Mouse (Mus musculus) R1 (cell line): ENCODE data around the gene Ski.

Experiments
- DNase-seq: peaks from one replicate; pipeline ENCODE4 v3.0.0-alpha.2; 2018; ENCODE audit warnings: low read depth, low spot score

Ski gene

GRCm38 (mm10) chr4:155130616-155131015, 91.8 kb downstream of the Ski start:
- DNase-seq: no peak

- DNase-seq: no peak
These were observed 92.4 kb downstream of the Ski start for GRCm38 (mm10) chr4:155129996-155130395.

- peak; percentile 41 for DNase-seq
These were observed 93.1 kb downstream of the Ski start for GRCm38 (mm10) chr4:155129132-155129917.

GRCm38 (mm10) chr4:155128411-155128810, 94.0 kb downstream of the Ski start:
- DNase-seq: no peak

- peak; percentile 41 for DNase-seq
These were observed 95.6 kb downstream of the Ski start for GRCm38 (mm10) chr4:155126602-155127372.

GRCm38 (mm10) chr4:155126194-155126593, 96.2 kb downstream of the Ski start:
- DNase-seq: no peak

GRCm38 (mm10) chr4:155125310-155125709, 97.1 kb downstream of the Ski start:
- DNase-seq: no peak

- peak; percentile 56 for DNase-seq
These were observed 98.4 kb downstream of the Ski start for GRCm38 (mm10) chr4:155123868-155124534.

- peak; percentile 82 for DNase-seq
These were observed 99.8 kb downstream of the Ski start for GRCm38 (mm10) chr4:155122444-155123040.

GRCm38 (mm10) chr4:155121915-155122443, 100.4 kb downstream of the Ski start:
- DNase-seq: no peak

GRCm38 (mm10) chr4:155121222-155121621, 101.2 kb downstream of the Ski start:
- peak; percentile 46 for DNase-seq

- peak; percentile 70 for DNase-seq
These were observed 101.8 kb downstream of the Ski start for GRCm38 (mm10) chr4:155120583-155120982.

GRCm38 (mm10) chr4:155120038-155120437, 102.4 kb downstream of the Ski start:
- no peak for DNase-seq

- peak; percentile 29 for DNase-seq
These were observed 104.1 kb downstream of the Ski start for GRCm38 (mm10) chr4:155118278-155118677.

- DNase-seq: no peak
These were observed 104.9 kb downstream of the Ski start for GRCm38 (mm10) chr4:155117396-155117978.

- no peak for DNase-seq
These were observed 105.8 kb downstream of the Ski start for GRCm38 (mm10) chr4:155116607-155117006.

- peak; percentile 80 for DNase-seq
These were observed 108.5 kb downstream of the Ski start for GRCm38 (mm10) chr4:155113766-155114410.

GRCm38 (mm10) chr4:155109471-155109870, 112.9 kb downstream of the Ski start:
- no peak for DNase-seq

GRCm38 (mm10) chr4:155107886-155108285, 114.5 kb downstream of the Ski start:
- no peak for DNase-seq
